Mouse (Mus musculus): Measurements from ENCODE around the gene Olfr473.
"Not testable (repeated sequence)": the region's sequence is repeated elsewhere in the genome, so short reads cannot be mapped to it uniquely, and the experiment has no call there.

Gene Olfr473

DNA sequence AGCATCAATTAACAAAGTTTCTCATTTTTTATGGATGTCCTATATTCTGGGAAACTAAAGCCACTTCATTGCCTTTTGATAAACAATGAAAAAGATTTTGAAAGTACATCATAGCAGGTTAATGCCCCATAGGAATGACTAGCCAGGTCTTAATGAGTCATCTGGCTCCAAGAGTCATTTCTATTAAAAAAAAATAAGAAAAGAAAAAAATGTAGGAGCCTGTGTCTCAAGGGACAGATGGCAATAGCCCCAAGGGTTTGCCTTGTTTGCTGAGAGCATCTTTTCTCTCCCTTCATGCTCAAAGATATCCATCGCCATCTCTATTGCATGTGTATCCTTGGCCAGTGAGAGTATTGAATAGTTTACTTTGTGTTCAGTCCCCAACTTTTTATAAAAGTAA, at the start of gene Olfr473:
Olfr473 (plus strand) TSS at position 301 of the 400 bp plus-strand sequence.
- no peak for DNase-seq

DNA sequence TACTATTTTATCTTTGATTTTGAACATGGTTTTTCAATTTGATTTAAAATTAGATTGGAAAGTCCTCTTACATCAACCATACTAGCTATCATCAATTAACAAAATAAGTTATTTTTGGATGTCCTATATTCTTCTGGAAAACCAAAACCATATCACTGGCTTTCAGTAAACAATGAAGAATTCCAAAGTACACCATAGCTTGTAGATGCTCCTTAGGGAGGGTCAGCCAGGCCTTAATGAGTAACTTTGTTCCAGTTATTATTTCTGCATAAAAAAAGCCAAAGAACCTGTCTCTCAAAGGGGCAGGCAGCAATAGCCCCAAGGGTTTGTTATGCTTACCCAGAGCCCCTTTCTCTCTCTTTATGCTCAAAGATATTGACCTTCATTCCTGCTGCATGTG, 32.6 kb upstream of the Olfr473 start, which contains the start of gene Olfr472:
Olfr472 (plus strand) TSS at position 301 of the 400 bp plus-strand sequence.
- no peak for DNase-seq

DNA sequence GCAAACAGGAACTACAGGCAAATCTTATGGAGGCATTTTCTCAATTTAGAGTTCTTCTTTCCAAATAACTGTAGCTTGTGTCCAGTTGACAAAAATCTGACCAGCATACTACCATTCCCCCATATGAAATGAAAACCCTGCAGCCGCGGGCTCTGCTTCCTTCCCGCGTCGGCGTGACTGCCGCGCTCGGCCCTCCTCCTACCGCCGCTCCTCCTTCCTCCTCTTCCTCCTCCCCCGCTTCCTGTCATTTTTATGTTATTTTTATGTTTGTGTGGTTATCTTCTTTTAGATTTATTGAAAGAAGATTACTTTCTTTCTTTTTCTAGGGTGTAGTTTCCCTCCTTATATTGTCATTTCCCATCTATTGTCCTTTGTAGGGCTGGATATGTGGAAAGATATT, 22.3 kb downstream of the Olfr473 start:
- DNase-seq = not testable (repeated sequence)

DNA sequence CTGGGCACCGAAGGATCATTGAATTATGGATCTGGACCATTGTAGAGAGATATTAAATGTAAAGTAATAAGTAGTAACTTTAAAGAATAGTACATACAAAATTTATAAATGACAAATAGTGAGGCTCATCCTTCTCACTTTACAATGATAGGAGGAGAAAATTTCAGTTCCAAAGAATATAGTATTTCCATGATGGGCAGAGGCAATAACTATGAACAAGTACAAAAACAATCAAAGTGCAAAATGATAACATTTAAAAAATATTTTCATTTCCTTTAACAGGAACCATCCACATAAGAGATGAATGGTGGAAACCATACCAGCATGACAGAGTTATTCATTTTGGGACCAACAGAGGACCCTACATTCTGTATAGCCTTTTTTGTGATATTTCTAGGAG, 24.1 kb downstream of the Olfr473 start, which contains the start of gene Olfr474:
Olfr474 (plus strand) TSS at position 301 of the 400 bp plus-strand sequence.
- no peak for DNase-seq

DNA sequence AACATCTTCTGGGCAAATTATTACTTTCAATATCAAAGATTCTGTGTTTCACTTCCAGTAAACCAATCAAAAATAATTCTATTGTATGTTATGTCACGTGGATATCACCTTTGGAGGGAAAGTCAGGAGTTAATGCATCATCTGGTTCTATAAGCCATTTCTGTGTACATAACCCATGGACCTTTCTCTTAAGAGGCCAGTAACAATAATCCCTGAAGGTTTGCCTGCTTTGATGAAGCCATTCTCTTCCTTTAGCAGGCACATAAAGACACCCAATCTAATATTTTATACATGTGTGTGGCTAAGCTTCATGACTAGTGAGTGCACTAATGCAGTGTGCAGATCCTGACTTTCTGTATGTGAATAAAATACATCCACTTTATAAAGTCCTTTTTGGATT, 34.3 kb downstream of the Olfr473 start, which contains the start of gene Olfr476:
Olfr476 (plus strand) TSS at position 301 of the 400 bp plus-strand sequence.
- no peak for DNase-seq
